Mouse (Mus musculus) heart, postnatal 14 days (tissue): Measurements from ENCODE around the gene Tmc2. TPM values are rescaled to one million over a fixed set of nuclear protein-coding genes. Genes with fewer than 3 reads are reported as not detected.

Experiments
- DNase-seq, 2 experiments: peaks; one replicate each; pipeline ENCODE4 v3.0.0; 2021 to 2022
- intact Hi-C: fragments of 180-260 bp; cut with DNase I; formaldehyde crosslinking; loops from one replicate; pipeline ENCODE4 v1.15.1; 2025
- total RNA-seq, 2 experiments: library from RNA; stranded (reverse); gene quantifications; 2 replicates each; pipeline ENCODE4 v1.2.3; 2021

The Tmc2 gene
- total RNA-seq, 2 experiments from 2014 or later, result not detected

GRCm38 (mm10) chr2:130294218-130294935 is 99.4 kb downstream of the Tmc2 start:
- DNase-seq, result no peak
- intact Hi-C loops, result no loop called here

- intact Hi-C loops, result no loop called here
- DNase-seq, result peak; percentile 61 to 75
These were observed 99.9 kb downstream of the Tmc2 start, which contains the start of gene Ebf4 for GRCm38 (mm10) chr2:130294936-130295277. TSS of gene Ebf4 (plus strand) at chr2:130295169.

- intact Hi-C loops, result loop anchor here (2.0 kb wide), 1 partner anchor 67 kb away; no protein-coding TSS in a partner anchor
- DNase-seq, result peak; percentile 58 to 61
These were observed 100.5 kb downstream of the Tmc2 start for GRCm38 (mm10) chr2:130295331-130296133.

- no peak for DNase-seq
These were observed 101.2 kb downstream of the Tmc2 start for GRCm38 (mm10) chr2:130296134-130296745.

GRCm38 (mm10) chr2:130297580-130297979 is 102.6 kb downstream of the Tmc2 start:
- no peak for DNase-seq
- intact Hi-C loops, result loop anchor here (2.0 kb wide), 1 partner anchor 65 kb away; no protein-coding TSS in a partner anchor

More at GRCm38 (mm10) chr2:130296134-130296745, 101.2 kb downstream of the Tmc2 start:
- intact Hi-C loops, result loop anchor here (2.0 kb wide), 1 partner anchor 67 kb away; no protein-coding TSS in a partner anchor

- DNase-seq, result no peak
- intact Hi-C loops, result no loop called here
These were observed 108.0 kb downstream of the Tmc2 start for GRCm38 (mm10) chr2:130303014-130303413.

Other genes starting within 250 kb of the Tmc2 start
- gene Tgm3, start 182.8 kb upstream of the Tmc2 start, total RNA-seq, result under 1 TPM; 0.05 to 0.10 TPM
- not detected for gene Tgm6, start 82.8 kb upstream of the Tmc2 start, total RNA-seq
- 100 to 1,000 TPM; 141 to 159 TPM for gene Snrpb, start 15.8 kb upstream of the Tmc2 start, total RNA-seq
- 10 to 100 TPM; 35.0 to 36.9 TPM for gene Nop56, start 79.2 kb downstream of the Tmc2 start, total RNA-seq
- gene Idh3b, start 89.4 kb downstream of the Tmc2 start, total RNA-seq, result 100 to 1,000 TPM; 678 to 685 TPM
- gene Ebf4, start 100.0 kb downstream of the Tmc2 start, total RNA-seq, result 1 to 10 TPM in 1 of 2 experiments, under 1 TPM in 1; 0.68 to 1.1 TPM
- 10 to 100 TPM in 1 of 2 experiments, 1 to 10 TPM in 1; 9.5 to 10.4 TPM for gene Cpxm1, start 202.4 kb downstream of the Tmc2 start, total RNA-seq
- gene Gm28372, start 210.0 kb downstream of the Tmc2 start, total RNA-seq, result not detected
- gene 1700020A23Rik, start 210.1 kb downstream of the Tmc2 start, total RNA-seq, result not detected
- not detected for gene Tmem239, start 211.3 kb downstream of the Tmc2 start, total RNA-seq
- 10 to 100 TPM; 25.1 to 29.4 TPM for gene Vps16, start 229.1 kb downstream of the Tmc2 start, total RNA-seq
- 1 to 10 TPM; 4.7 to 5.5 TPM for gene Pced1a, start 229.5 kb downstream of the Tmc2 start, total RNA-seq